Mouse (Mus musculus): Measurements from ENCODE around the gene Cdkl3. TPM values are rescaled to one million over a fixed set of nuclear protein-coding genes. Genes with fewer than 3 reads are reported as not detected.

Cdkl3 gene
- polyA plus RNA-seq, 1 experiment from 2014 or later = 29.4 TPM

GRCm38 (mm10) chr11:51967443-51968401 is 36.3 kb upstream of the Cdkl3 start, which contains the start of gene Cdkn2aipnl:
Gene Cdkn2aipnl (plus strand): TSS chr11:51967661.
- ATAC-seq = peak; percentile 97
- peak within 1 kb of the TSS; percentile 60 for H3K4me3 ChIP-seq (ENCODE audit: low read length)
- peak within 1 kb of the TSS; percentile 84 for H3K4me2 ChIP-seq (ENCODE audit: low read length)
- peaks cover 10% of the 10 kb centered on the region for H3K36me3 ChIP-seq (ENCODE audit: control insufficient read depth, insufficient read depth, low read length)
- H3K4me1 ChIP-seq (ENCODE audit: control insufficient read depth, insufficient read depth, low read depth, low read length) = peaks cover 14% of the 10 kb centered on the region
- no peaks in the 10 kb centered on the region for H3K9me3 ChIP-seq (ENCODE audit: control insufficient read depth, low read length)
- H3K9ac ChIP-seq (ENCODE audit: low read depth, low read length) = peak within 1 kb of the TSS; percentile 83
- H3K27ac ChIP-seq (ENCODE audit: low read depth, low read length) = peak within 1 kb of the TSS; percentile 26
- no peaks in the 10 kb centered on the region for H3K27me3 ChIP-seq (replicated peaks; ENCODE audit: control insufficient read depth, insufficient read depth, low read length)
- 3% methylated on average over 62 of the region's 63 CpGs for WGBS

DNA sequence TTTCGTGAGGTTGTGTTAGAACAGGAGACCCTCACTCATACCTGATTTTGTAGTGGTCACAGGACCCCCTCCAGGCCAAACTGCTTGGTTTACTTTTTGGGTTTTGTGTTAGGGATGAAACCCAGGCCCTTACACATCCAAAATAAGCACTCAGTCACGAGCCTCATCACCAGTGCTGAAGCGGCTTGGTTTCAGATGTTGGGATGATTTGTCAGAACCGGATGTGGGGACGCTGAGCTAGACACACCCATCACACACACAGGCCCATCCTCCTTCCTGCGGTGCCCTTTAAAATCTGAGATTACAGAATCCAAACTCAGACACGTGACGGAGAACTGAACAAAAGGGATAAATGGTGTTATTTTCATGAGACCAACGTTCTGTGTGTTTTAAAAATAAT is 35.1 kb upstream of the Cdkl3 start:
- H3K9me3 ChIP-seq (ENCODE audit: control insufficient read depth, low read length) = no peaks in the 10 kb centered on the region
- no peak for ATAC-seq
- 96% methylated on average over 9 of the region's 9 CpGs for WGBS
- H3K4me1 ChIP-seq (ENCODE audit: control insufficient read depth, insufficient read depth, low read depth, low read length) = peaks cover 14% of the 10 kb centered on the region
- H3K27me3 ChIP-seq (replicated peaks; ENCODE audit: control insufficient read depth, insufficient read depth, low read length) = no peaks in the 10 kb centered on the region
- no peak overlapping the region for H3K9ac ChIP-seq (ENCODE audit: low read depth, low read length)
- H3K36me3 ChIP-seq (ENCODE audit: control insufficient read depth, insufficient read depth, low read length) = peaks cover 19% of the 10 kb centered on the region
- no peak overlapping the region for H3K4me2 ChIP-seq (ENCODE audit: low read length)
- H3K27ac ChIP-seq (ENCODE audit: low read depth, low read length) = no peak overlapping the region
- no peak overlapping the region for H3K4me3 ChIP-seq (ENCODE audit: low read length)

DNA sequence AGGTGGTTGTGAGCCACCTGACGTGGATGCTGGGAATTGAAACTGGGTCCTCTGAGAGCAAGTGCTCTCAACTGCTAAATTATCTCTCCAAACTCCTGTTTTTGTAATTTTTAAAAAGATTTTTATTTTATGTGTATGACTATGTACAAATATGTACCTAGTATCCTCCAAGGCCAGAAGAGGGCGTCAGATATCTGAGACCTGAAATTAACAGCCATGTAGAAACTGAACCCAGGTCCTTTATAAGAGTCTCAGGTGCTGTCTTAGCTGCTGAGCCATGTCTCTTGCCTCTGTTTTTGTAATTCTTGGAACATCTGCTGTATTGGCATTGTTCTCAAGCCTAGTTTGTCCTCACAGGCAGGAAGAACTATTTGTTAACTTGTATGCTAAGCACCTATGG is 34.5 kb upstream of the Cdkl3 start:
- Histone ChIP-seq H3K9me3 (ENCODE audit: control insufficient read depth, low read length) (no peaks in the 10 kb centered on the region), H3K27me3 (replicated peaks; ENCODE audit: control insufficient read depth, insufficient read depth, low read length) (no peaks in the 10 kb centered on the region), H3K4me2 (ENCODE audit: low read length) (no peak overlapping the region), H3K36me3 (ENCODE audit: control insufficient read depth, insufficient read depth, low read length) (peaks cover 20% of the 10 kb centered on the region), H3K4me1 (ENCODE audit: control insufficient read depth, insufficient read depth, low read depth, low read length) (peaks cover 14% of the 10 kb centered on the region), H3K27ac (ENCODE audit: low read depth, low read length) (no peak overlapping the region), H3K4me3 (ENCODE audit: low read length) (no peak overlapping the region), H3K9ac (ENCODE audit: low read depth, low read length) (no peak overlapping the region)
- no peak for ATAC-seq
- WGBS = 89% methylated on average over 2 of the region's 2 CpGs

DNA sequence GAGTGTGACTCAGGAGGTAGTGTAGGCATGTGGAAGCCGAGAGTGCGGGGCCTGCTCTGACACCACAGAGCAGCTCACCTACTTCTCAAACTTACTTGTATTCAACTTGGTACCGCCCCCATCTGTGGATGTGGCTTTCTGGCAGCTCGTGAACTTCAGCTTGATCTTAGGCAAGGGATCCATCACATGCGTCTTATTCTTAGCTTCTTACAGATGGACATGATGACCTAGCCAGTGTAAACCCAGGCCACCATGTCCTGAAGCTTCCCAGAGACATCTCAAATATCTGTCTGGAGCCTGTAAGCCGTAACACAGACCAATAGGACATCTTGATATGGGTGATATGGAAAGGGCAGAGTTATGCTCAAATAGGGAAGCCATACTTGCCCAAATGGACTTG is 32.4 kb upstream of the Cdkl3 start:
- H3K36me3 ChIP-seq (ENCODE audit: control insufficient read depth, insufficient read depth, low read length) = peaks cover 24% of the 10 kb centered on the region
- no peaks in the 10 kb centered on the region for H3K9me3 ChIP-seq (ENCODE audit: control insufficient read depth, low read length)
- peaks cover 14% of the 10 kb centered on the region for H3K4me1 ChIP-seq (ENCODE audit: control insufficient read depth, insufficient read depth, low read depth, low read length)
- no peak for ATAC-seq
- H3K9ac ChIP-seq (ENCODE audit: low read depth, low read length) = no peak overlapping the region
- H3K4me2 ChIP-seq (ENCODE audit: low read length) = no peak overlapping the region
- no peak overlapping the region for H3K27ac ChIP-seq (ENCODE audit: low read depth, low read length)
- no peaks in the 10 kb centered on the region for H3K27me3 ChIP-seq (replicated peaks; ENCODE audit: control insufficient read depth, insufficient read depth, low read length)
- WGBS = 96% methylated on average over 6 of the region's 6 CpGs
- no peak overlapping the region for H3K4me3 ChIP-seq (ENCODE audit: low read length)

GRCm38 (mm10) chr11:51999611-52000289 is 4.3 kb upstream of the Cdkl3 start:
- H3K4me2 ChIP-seq (ENCODE audit: low read length) = peak overlapping the region; percentile 94
- peak; percentile 45 for ATAC-seq
- peak overlapping the region; percentile 95 for H3K9ac ChIP-seq (ENCODE audit: low read depth, low read length)
- H3K36me3 ChIP-seq (ENCODE audit: control insufficient read depth, insufficient read depth, low read length) = peaks cover 8% of the 10 kb centered on the region; the same call in 1 of the 2 replicates
- peaks cover 30% of the 10 kb centered on the region for H3K4me1 ChIP-seq (ENCODE audit: control insufficient read depth, insufficient read depth, low read depth, low read length)
- no peaks in the 10 kb centered on the region for H3K27me3 ChIP-seq (replicated peaks; ENCODE audit: control insufficient read depth, insufficient read depth, low read length)
- no peaks in the 10 kb centered on the region for H3K9me3 ChIP-seq (ENCODE audit: control insufficient read depth, low read length)
- 0% methylated on average over 27 of the region's 29 CpGs for WGBS
- H3K4me3 ChIP-seq (ENCODE audit: low read length) = peak overlapping the region; percentile 99
- H3K27ac ChIP-seq (ENCODE audit: low read depth, low read length) = peak overlapping the region; percentile 97

- peaks cover 31% of the 10 kb centered on the region for H3K4me1 ChIP-seq (ENCODE audit: control insufficient read depth, insufficient read depth, low read depth, low read length)
- no peaks in the 10 kb centered on the region for H3K9me3 ChIP-seq (ENCODE audit: control insufficient read depth, low read length)
- H3K27me3 ChIP-seq (replicated peaks; ENCODE audit: control insufficient read depth, insufficient read depth, low read length) = no peaks in the 10 kb centered on the region
- peak within 1 kb of the TSS; percentile 99 for H3K4me3 ChIP-seq (ENCODE audit: low read length)
- peak within 1 kb of the TSS; percentile 94 for H3K4me2 ChIP-seq (ENCODE audit: low read length)
- H3K9ac ChIP-seq (ENCODE audit: low read depth, low read length) = peak within 1 kb of the TSS; percentile 95
- peaks cover 4% of the 10 kb centered on the region; the same call in 1 of the 2 replicates for H3K36me3 ChIP-seq (ENCODE audit: control insufficient read depth, insufficient read depth, low read length)
- WGBS = 1% methylated on average over 55 of the region's 63 CpGs
- peak within 1 kb of the TSS; percentile 97 for H3K27ac ChIP-seq (ENCODE audit: low read depth, low read length)
- ATAC-seq = peak; percentile 81
Observed at GRCm38 (mm10) chr11:52000290-52000962, 3.6 kb upstream of the Cdkl3 start, which contains the start of gene Ube2b. Gene Ube2b (minus strand): TSS chr11:52000762.

GRCm38 (mm10) chr11:52001341-52001740 is 2.7 kb upstream of the Cdkl3 start:
- H3K4me1 ChIP-seq (ENCODE audit: control insufficient read depth, insufficient read depth, low read depth, low read length) = peaks cover 37% of the 10 kb centered on the region
- 66% methylated on average over 10 of the region's 10 CpGs for WGBS

GRCm38 (mm10) chr11:52001861-52002260 is 2.2 kb upstream of the Cdkl3 start:
- Histone ChIP-seq H3K27me3 (replicated peaks; ENCODE audit: control insufficient read depth, insufficient read depth, low read length) (no peaks in the 10 kb centered on the region), H3K9me3 (ENCODE audit: control insufficient read depth, low read length) (no peaks in the 10 kb centered on the region), H3K36me3 (ENCODE audit: control insufficient read depth, insufficient read depth, low read length) (no peaks in the 10 kb centered on the region), H3K4me1 (ENCODE audit: control insufficient read depth, insufficient read depth, low read depth, low read length) (peaks cover 37% of the 10 kb centered on the region), H3K4me2 (ENCODE audit: low read length) (no peak overlapping the region), H3K9ac (ENCODE audit: low read depth, low read length) (no peak overlapping the region), H3K27ac (ENCODE audit: low read depth, low read length) (no peak overlapping the region), H3K4me3 (ENCODE audit: low read length) (no peak overlapping the region)
- 94% methylated on average over 8 of the region's 8 CpGs for WGBS
- ATAC-seq = no peak

More at GRCm38 (mm10) chr11:52001341-52001740, 2.7 kb upstream of the Cdkl3 start:
- Histone ChIP-seq H3K36me3 (ENCODE audit: control insufficient read depth, insufficient read depth, low read length) (0 out of 2 replicates have a peak, but pooled peaks cover 3% of the 10 kb centered on the region), H3K27me3 (replicated peaks; ENCODE audit: control insufficient read depth, insufficient read depth, low read length) (no peaks in the 10 kb centered on the region), H3K4me2 (ENCODE audit: low read length) (peak overlapping the region; percentile 63), H3K4me3 (ENCODE audit: low read length) (no peak overlapping the region), H3K27ac (ENCODE audit: low read depth, low read length) (no peak overlapping the region; the same call in 1 of the 2 replicates), H3K9me3 (ENCODE audit: control insufficient read depth, low read length) (no peaks in the 10 kb centered on the region), H3K9ac (ENCODE audit: low read depth, low read length) (no peak overlapping the region; the same call in 1 of the 2 replicates)
- no peak for ATAC-seq
